Mouse (Mus musculus) limb, embryonic 14.5 days (tissue): Measurements from ENCODE around the gene Wdtc1. TPM values are rescaled to one million over a fixed set of nuclear protein-coding genes. Genes with fewer than 3 reads are reported as not detected.

Experiments
- ATAC-seq: fragments of 200-750 bp; cut with Nextera tagmentation; 2 replicates; pipeline ENCODE4 v1.8.0; 2017; ENCODE audit warnings: low read depth, moderate number of reproducible peaks, moderate TSS enrichment; ENCODE audit not compliant: low FRiP score
- DNase-seq: peaks from one replicate; pipeline ENCODE4 v3.0.0-alpha.2; 2015; ENCODE audit warnings: low spot score
- H3K27ac ChIP-seq: fragments of 300-500 bp; sonication (generic); replicated peaks from 2 replicates; pipeline ENCODE4 v1.5.1; 2014; ENCODE audit warnings: low read depth, mild to moderate bottlenecking, low read length, moderate library complexity, mixed read lengths
- H3K27me3 ChIP-seq: fragments of 300-500 bp; sonication (generic); 2 replicates; pipeline ENCODE4 v1.6.1; 2014; ENCODE audit warnings: low read length, mixed read lengths; ENCODE audit not compliant: control insufficient read depth, insufficient read depth
- H3K36me3 ChIP-seq: fragments of 300-500 bp; sonication (generic); 2 replicates; pipeline ENCODE4 v1.6.1; 2014; ENCODE audit warnings: mild to moderate bottlenecking, low read length, moderate library complexity, mixed read lengths; ENCODE audit not compliant: control insufficient read depth, insufficient read depth
- H3K4me1 ChIP-seq: fragments of 300-500 bp; sonication (generic); 2 replicates; pipeline ENCODE4 v1.6.1; 2014; ENCODE audit warnings: antibody characterized with exemption, low read length, mixed read lengths; ENCODE audit not compliant: control insufficient read depth, insufficient read depth
- H3K4me2 ChIP-seq: fragments of 300-500 bp; sonication (generic); replicated peaks from 2 replicates; pipeline ENCODE4 v1.6.1; 2014; ENCODE audit warnings: low read depth, mild to moderate bottlenecking, low read length, moderate library complexity; ENCODE audit not compliant: severe bottlenecking
- H3K4me3 ChIP-seq: fragments of 300-500 bp; sonication (generic); replicated peaks from 2 replicates; pipeline ENCODE4 v1.5.1; 2014; ENCODE audit warnings: low read length
- H3K9ac ChIP-seq: fragments of 300-500 bp; sonication (generic); 2 replicates; pipeline ENCODE4 v1.6.1; 2014; ENCODE audit warnings: mild to moderate bottlenecking, low read depth, low read length, moderate library complexity; ENCODE audit not compliant: severe bottlenecking
- H3K9me3 ChIP-seq: fragments of 300-500 bp; sonication (generic); 2 replicates; pipeline ENCODE4 v1.6.1; 2016; ENCODE audit warnings: low read length; ENCODE audit not compliant: control insufficient read depth
- POLR2A ChIP-seq: fragments of 200-500 bp; IDR thresholded peaks from 2 replicates; pipeline ENCODE4 v1.8.0; 2012; ENCODE audit warnings: inconsistent platforms, mild to moderate bottlenecking, moderate library complexity, borderline replicate concordance; ENCODE audit not compliant: insufficient read depth, insufficient read length; ENCODE audit errors: extremely low read depth
- WGBS: fragments of 180-500 bp; shearing (Covaris S2); extraction: QIAGEN DNeasy Blood & Tissue Kit; methylation state at CpG from one replicate; pipeline ENCODE4 v1.1.7; 2014; 5-methylcytosine and 5-hydroxymethylcytosine counted together
- polyA plus RNA-seq, 2 experiments: library from polyadenylated mRNA; depleted of rRNA in 1 of 2; stranded (reverse) in 1 of 2; unstranded in 1 of 2; fragments of >200 nt; fragmentation: Nextera tagmentation in 1 of 2; extraction: Ambion mirVana in 1 of 2; gene quantifications; 2 replicates each; pipeline versions ENCODE4 v1.2.1 to v1.2.3; 2012 to 2014

Wdtc1 gene
- polyA plus RNA-seq, 2 experiments = 17.6 to 27.8 TPM

DNA sequence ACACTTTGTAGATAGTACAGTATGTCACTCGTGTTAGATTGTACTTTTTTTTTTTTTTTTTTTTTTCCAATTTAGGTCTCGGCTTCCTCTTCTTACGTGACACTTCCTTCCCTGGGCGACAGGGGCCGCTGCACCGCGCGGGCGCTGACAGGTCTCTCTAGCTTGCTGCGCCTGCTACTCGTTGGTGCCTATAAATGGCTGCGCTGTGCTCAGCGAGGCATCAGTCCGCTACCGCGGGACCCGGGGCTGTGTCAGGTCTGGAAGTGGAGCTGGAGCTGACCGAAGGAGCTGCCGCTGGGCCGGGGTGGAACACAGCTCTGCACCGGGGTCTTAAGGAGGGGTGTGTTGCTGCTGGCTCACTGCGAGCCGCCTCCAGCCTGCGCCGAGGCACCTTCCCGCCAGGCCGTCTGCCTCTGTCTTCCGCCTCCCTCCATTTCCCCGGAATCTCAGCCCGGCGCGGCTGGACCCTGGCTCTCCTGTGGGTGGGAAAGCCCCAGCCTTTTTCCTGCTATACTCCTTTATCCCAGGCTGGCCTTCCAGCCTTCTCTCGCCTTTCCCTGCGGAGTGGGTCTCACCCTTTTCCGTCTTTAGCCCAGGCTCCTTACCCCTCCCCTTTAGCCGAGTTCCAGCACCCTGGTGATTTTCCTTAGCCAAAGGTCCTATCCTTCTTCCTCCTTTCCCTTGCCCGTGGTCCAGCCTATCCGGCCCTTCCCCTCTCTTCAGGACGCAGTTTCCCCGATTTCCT is 16.4 kb upstream of the Wdtc1 start, which contains the start of gene Slc9a1:
TSS of gene Slc9a1 (plus strand) at position 154 of the 745 bp plus-strand sequence.
- H3K27ac ChIP-seq = peak within 1 kb of the TSS; percentile 80
- under 1% methylated on average over 37 of the region's 40 CpGs for WGBS

GRCm38 (mm10) chr4:133354641-133355040 is 1.4 kb upstream of the Wdtc1 start:
- TF ChIP-seq POLR2A = no peak
- DNase-seq (no peak), ATAC-seq (no peak)
- no peak overlapping the region for H3K27ac ChIP-seq
- no peaks in the 10 kb centered on the region for H3K4me1 ChIP-seq
- H3K4me3 ChIP-seq = no peak overlapping the region
- WGBS = 93% methylated on average over 6 of the region's 6 CpGs
- no peak overlapping the region for H3K9ac ChIP-seq
- no peaks in the 10 kb centered on the region for H3K9me3 ChIP-seq
- H3K4me2 ChIP-seq = no peak overlapping the region
- no peaks in the 10 kb centered on the region for H3K36me3 ChIP-seq
- H3K27me3 ChIP-seq = no peaks in the 10 kb centered on the region

More for the DNA sequence above, 16.4 kb upstream of the Wdtc1 start, which contains the start of gene Slc9a1:
- ATAC-seq (peak; percentile 97), DNase-seq (peak; percentile 88)
- Histone ChIP-seq H3K4me3 (peak within 1 kb of the TSS; percentile 85), H3K27me3 (no peaks in the 10 kb centered on the region), H3K9ac (peak within 1 kb of the TSS; percentile 88), H3K4me2 (peak within 1 kb of the TSS; percentile 79), H3K9me3 (no peaks in the 10 kb centered on the region), H3K4me1 (peaks cover 36% of the 10 kb centered on the region), H3K36me3 (peaks cover 2% of the 10 kb centered on the region)
- peak; percentile 100 for TF ChIP-seq POLR2A

DNA sequence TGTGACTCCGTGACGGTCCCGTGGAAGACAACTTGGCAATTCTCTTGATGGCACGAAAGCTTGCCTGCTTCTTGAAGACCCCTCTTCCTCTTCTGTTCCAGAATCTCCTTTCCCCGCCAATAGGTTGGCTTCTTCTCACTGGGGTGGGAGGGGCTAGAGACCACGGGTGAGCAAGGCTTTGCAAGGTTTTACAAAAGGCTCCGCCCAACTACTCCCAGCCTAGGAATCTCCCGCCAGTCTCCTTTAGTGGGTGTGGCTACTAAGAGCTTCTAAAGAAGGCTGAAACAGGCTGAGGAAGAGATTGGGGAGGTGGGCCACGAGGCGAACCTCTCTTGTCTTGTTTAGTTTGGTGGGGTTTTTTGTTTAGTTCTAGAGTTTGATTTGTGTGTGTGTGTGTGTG is 484 bp downstream of the Wdtc1 start:
- Histone ChIP-seq H3K9ac (no peak overlapping the region), H3K4me1 (no peaks in the 10 kb centered on the region), H3K9me3 (no peaks in the 10 kb centered on the region), H3K4me3 (no peak overlapping the region), H3K27ac (no peak overlapping the region), H3K36me3 (no peaks in the 10 kb centered on the region), H3K4me2 (no peak overlapping the region), H3K27me3 (no peaks in the 10 kb centered on the region)
- no peak for ATAC-seq
- no peak for TF ChIP-seq POLR2A
- WGBS = 75% methylated on average over 10 of the region's 10 CpGs
- no peak for DNase-seq

- 82% methylated on average over 5 of the region's 5 CpGs for WGBS
These were observed 5.1 kb downstream of the Wdtc1 start for GRCm38 (mm10) chr4:133348051-133348775.

GRCm38 (mm10) chr4:133347624-133348023 is 5.7 kb downstream of the Wdtc1 start:
- no peak overlapping the region for H3K4me3 ChIP-seq
- WGBS = 62% methylated on average over 4 of the region's 4 CpGs

More at GRCm38 (mm10) chr4:133348051-133348775, 5.1 kb downstream of the Wdtc1 start:
- H3K4me2 ChIP-seq = no peak overlapping the region
- no peaks in the 10 kb centered on the region for H3K27me3 ChIP-seq
- ATAC-seq (no peak), DNase-seq (no peak)
- H3K9ac ChIP-seq = no peak overlapping the region
- no peak overlapping the region for H3K27ac ChIP-seq
- no peaks in the 10 kb centered on the region for H3K36me3 ChIP-seq
- H3K4me3 ChIP-seq = no peak overlapping the region
- no peaks in the 10 kb centered on the region for H3K9me3 ChIP-seq
- TF ChIP-seq POLR2A = no peak
- H3K4me1 ChIP-seq = no peaks in the 10 kb centered on the region

More at GRCm38 (mm10) chr4:133347624-133348023, 5.7 kb downstream of the Wdtc1 start:
- Histone ChIP-seq H3K27me3 (no peaks in the 10 kb centered on the region), H3K9ac (no peak overlapping the region), H3K36me3 (no peaks in the 10 kb centered on the region), H3K27ac (no peak overlapping the region), H3K4me1 (no peaks in the 10 kb centered on the region), H3K9me3 (no peaks in the 10 kb centered on the region), H3K4me2 (no peak overlapping the region)
- ATAC-seq (no peak), DNase-seq (no peak)
- TF ChIP-seq POLR2A = no peak
